ENCODE assay signal across 8 mouse cellular contexts in genomic region chr8:92355701-92356612, GRCm38 (mm10). TPM values are rescaled to one million over a fixed set of nuclear protein-coding genes. Genes with fewer than 3 reads are reported as not detected.
DNase-seq lines count a peak whose midpoint lies in the region; ATAC-seq and TF ChIP-seq lines count a peak whose summit lies in the region.

No protein-coding gene starts in this region.

- under 1% methylated on average over 93 of the region's 93 CpGs for WGBS in forebrain, embryonic 10.5 days
- under 1% methylated on average over 93 of the region's 93 CpGs for WGBS in heart, embryonic 15.5 days
- under 1% methylated on average over 89 of the region's 93 CpGs for WGBS in liver, embryonic 12.5 days (ENCODE audit: insufficient replicate concordance)

- peak; percentile 98 for DNase-seq in c-Kit-positive CD71-positive TER-119-negative erythroid progenitor cells, embryonic 14.5 days (ENCODE audit: low read depth)
- DNase-seq in forebrain, embryonic 10.5 days (ENCODE audit: extremely low spot score, low spot score) = peak; percentile 99
- DNase-seq in kidney, postnatal 14 days = peak; percentile 98
- peak; percentile 97 for DNase-seq in naive thymus-derived CD4-positive, alpha-beta T cell, adult 2 months (ENCODE audit: low read depth)
- DNase-seq in splenic B cell, adult 2 months (ENCODE audit: low read depth, low spot score) = peak; percentile 90

- peak overlapping the region; percentile 93 for H3K4me2 ChIP-seq in heart, embryonic 15.5 days
- H3K4me2 ChIP-seq in liver, embryonic 12.5 days = peak overlapping the region; percentile 91

- H3K4me1 ChIP-seq in E14TG2a.4 (replicated peaks; ENCODE audit: low read depth, low read length) = peaks cover 35% of the 10 kb centered on the region
- H3K4me1 ChIP-seq in forebrain, embryonic 10.5 days = peaks cover 76% of the 10 kb centered on the region
- peaks cover 31% of the 10 kb centered on the region for H3K4me1 ChIP-seq in heart, embryonic 15.5 days (replicated peaks)
- peaks cover 52% of the 10 kb centered on the region for H3K4me1 ChIP-seq in liver, embryonic 12.5 days

- peak overlapping the region; percentile 85 for H3K27ac ChIP-seq in forebrain, embryonic 10.5 days
- H3K27ac ChIP-seq in heart, embryonic 15.5 days = peak overlapping the region; percentile 95
- H3K27ac ChIP-seq in liver, embryonic 12.5 days = peak overlapping the region; percentile 64; the same call in 1 of the 2 replicates

- peaks cover 44% of the 10 kb centered on the region for H3K27me3 ChIP-seq in E14TG2a.4 (ENCODE audit: insufficient read depth, low read length)
- peaks cover 87% of the 10 kb centered on the region for H3K27me3 ChIP-seq in forebrain, embryonic 10.5 days (ENCODE audit: poor library complexity, severe bottlenecking)
- H3K27me3 ChIP-seq in heart, embryonic 15.5 days = peaks cover 34% of the 10 kb centered on the region
- peaks cover 53% of the 10 kb centered on the region for H3K27me3 ChIP-seq in liver, embryonic 12.5 days (replicated peaks)
- peaks cover 8% of the 10 kb centered on the region for H3K27me3 ChIP-seq in splenic B cell, adult 2 months (ENCODE audit: control insufficient read depth, insufficient read depth, low read length, poor library complexity, severe bottlenecking)

- no peaks in the 10 kb centered on the region for H3K36me3 ChIP-seq in E14TG2a.4 (ENCODE audit: insufficient read depth, low read length)
- peaks cover 8% of the 10 kb centered on the region; the same call in 1 of the 2 replicates for H3K36me3 ChIP-seq in forebrain, embryonic 10.5 days (replicated peaks)
- H3K36me3 ChIP-seq in heart, embryonic 15.5 days = no peaks in the 10 kb centered on the region
- no peaks in the 10 kb centered on the region for H3K36me3 ChIP-seq in liver, embryonic 12.5 days
- H3K36me3 ChIP-seq in splenic B cell, adult 2 months (ENCODE audit: control insufficient read depth, insufficient read depth, low read length, poor library complexity, severe bottlenecking) = no peaks in the 10 kb centered on the region

- H3K9ac ChIP-seq in heart, embryonic 15.5 days = peak overlapping the region; percentile 74
- H3K9ac ChIP-seq in liver, embryonic 12.5 days = peak overlapping the region; percentile 76

- no peak for TF ChIP-seq CTCF in E14TG2a.4 (conservative IDR thresholded peaks at IDR 0.05; ENCODE audit: low read length)

- no peaks in the 10 kb centered on the region for H3K9me3 ChIP-seq in E14TG2a.4 (ENCODE audit: low read length)
- H3K9me3 ChIP-seq in forebrain, embryonic 10.5 days = no peaks in the 10 kb centered on the region
- H3K9me3 ChIP-seq in heart, embryonic 15.5 days (replicated peaks) = no peaks in the 10 kb centered on the region
- no peaks in the 10 kb centered on the region for H3K9me3 ChIP-seq in liver, embryonic 12.5 days (replicated peaks)

- peak overlapping the region; percentile 84 for H3K4me3 ChIP-seq in E14TG2a.4 (replicated peaks; ENCODE audit: low read length)
- H3K4me3 ChIP-seq in forebrain, embryonic 10.5 days = peak overlapping the region; percentile 67
- peak overlapping the region; percentile 90 for H3K4me3 ChIP-seq in heart, embryonic 15.5 days
- H3K4me3 ChIP-seq in liver, embryonic 12.5 days = peak overlapping the region; percentile 74

- peak; percentile 92 for ATAC-seq in heart, embryonic 15.5 days (replicated peaks; ENCODE audit: insufficient number of reproducible peaks, insufficient read depth, low FRiP score, low read depth)
- ATAC-seq in liver, embryonic 12.5 days = peak; percentile 96

RNA-seq across cellular contexts. Expression of gene Irx5, which starts 1.5 kb away (rescaled TPM):
- polyA plus RNA-seq in forebrain, embryonic 10.5 days (2016; fragmentation: Nextera tagmentation; extraction: Ambion mirVana) = 4.4 and 4.9 TPM in 2 replicates
- 7.7 and 8.6 TPM in 2 replicates for polyA plus RNA-seq in heart, embryonic 15.5 days (2015; fragmentation: Nextera tagmentation; extraction: Ambion mirVana)
- 0.32 and 0.38 TPM in 2 replicates for polyA plus RNA-seq in liver, embryonic 12.5 days (2016; fragmentation: Nextera tagmentation; extraction: Ambion mirVana)

Comparison
In these comparisons a context has a peak if more than half of its experiments do, and no peak if none do; other contexts are left out.
1. Peak in every context shown above with its lines: DNase-seq, ATAC-seq, H3K4me3 ChIP-seq and H3K27ac ChIP-seq.